25 mouse cellular contexts compared by ENCODE assay signal in the genomic region with DNA sequence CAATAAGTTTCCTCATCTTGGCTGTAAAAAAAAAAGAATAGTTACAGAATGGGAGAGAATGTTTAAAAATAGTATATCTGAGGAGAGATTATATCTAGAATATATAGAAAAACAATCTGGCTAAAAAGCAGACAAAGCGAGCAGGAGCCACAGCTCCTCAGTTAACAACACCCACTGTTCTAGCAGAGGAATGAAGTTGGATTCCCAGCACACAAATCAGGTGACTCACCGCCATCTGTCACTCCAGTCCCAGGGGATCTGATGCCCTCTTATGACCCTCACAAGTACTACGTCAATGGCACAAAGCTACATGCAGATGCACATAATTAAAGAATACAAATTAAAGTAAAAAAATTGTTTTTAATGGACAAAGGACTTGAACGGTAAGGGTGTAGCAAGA. TPM values are rescaled to one million over a fixed set of nuclear protein-coding genes. Genes with fewer than 3 reads are reported as not detected.
DNase-seq lines count a peak whose midpoint lies in the region; ATAC-seq and TF ChIP-seq lines count a peak whose summit lies in the region.
"Had no signal": no experiment of that assay in that cellular context is flagged by ENCODE, and none has a peak within 500 bp of the region (broad histone marks: within the 10 kb centered on the region; RNA-seq: fewer than 3 reads in every experiment).

No protein-coding gene starts in this region.

- H3K9me3 ChIP-seq in lung, postnatal 0 days (ENCODE audit: low read length): no peaks in the 10 kb centered on the region
- H3K9me3 ChIP-seq: forebrain, embryonic 12.5 days; lung, embryonic 15.5 days had no signal

- no peak for TF ChIP-seq CTCF in left cerebral cortex, adult 2 months (IDR thresholded peaks at IDR 0.05)
- no peak for TF ChIP-seq CTCF in lung, postnatal 0 days (IDR thresholded peaks at IDR 0.05)

- 76% methylated on average over 4 of the region's 4 CpGs for WGBS in lung, postnatal 0 days

- no peaks in the 10 kb centered on the region for H3K36me3 ChIP-seq in lung, postnatal 0 days (ENCODE audit: insufficient read depth, low read length)
- H3K36me3 ChIP-seq: embryonic facial prominence, embryonic 13.5 days; forebrain, embryonic 12.5 days; heart, embryonic 13.5 days; hindbrain, embryonic 13.5 days; lung, embryonic 15.5 days had no signal

- H3K27ac ChIP-seq in left cerebral cortex, adult 2 months: peak overlapping the region; percentile 21; the same call in 1 of the 2 replicates
- no peak overlapping the region for H3K27ac ChIP-seq in lung, postnatal 0 days (ENCODE audit: low read length)
- H3K27ac ChIP-seq: embryonic facial prominence, embryonic 13.5 days; forebrain, embryonic 12.5 days; heart, embryonic 13.5 days; hindbrain, embryonic 13.5 days; lung, embryonic 15.5 days; stomach, postnatal 0 days had no signal

- TF ChIP-seq EP300 in lung, postnatal 0 days (IDR thresholded peaks at IDR 0.05): no peak

- H3K4me1 ChIP-seq in lung, postnatal 0 days (ENCODE audit: insufficient read depth, low read depth, low read length): no peaks in the 10 kb centered on the region
- H3K4me1 ChIP-seq: embryonic facial prominence, embryonic 13.5 days; forebrain, embryonic 12.5 days; heart, embryonic 13.5 days; hindbrain, embryonic 13.5 days; lung, embryonic 15.5 days had no signal

- no peak overlapping the region for H3K4me3 ChIP-seq in left cerebral cortex, adult 2 months
- H3K4me3 ChIP-seq in lung, postnatal 0 days (ENCODE audit: low read depth, low read length): no peak overlapping the region
- H3K4me3 ChIP-seq: embryonic facial prominence, embryonic 13.5 days; forebrain, embryonic 12.5 days; heart, embryonic 13.5 days; hindbrain, embryonic 13.5 days; lung, embryonic 15.5 days; myocyte had no signal

- no peak for DNase-seq in frontal cortex, postnatal 25 days (ENCODE audit: low spot score in 2 of 2)
- peak; percentile 62 to 66 for DNase-seq in right cerebral cortex, adult 2 months (ENCODE audit: low spot score in 2 of 2)
- no peak for DNase-seq in right cerebral cortex, postnatal 4 days
- peak; percentile 20 to 53 for DNase-seq in left cerebral cortex, adult 2 months (ENCODE audit: extremely low spot score in 1 of 2, low spot score in 2 of 2)
- peak; percentile 78 for DNase-seq in telencephalon, adult 2 months (ENCODE audit: low read depth, low spot score)
- DNase-seq in lung, postnatal 0 days (ENCODE audit: low spot score): no peak
- no peak for DNase-seq in heart, postnatal 10 days
- DNase-seq: adrenal gland, postnatal 14 days; gastrocnemius, postnatal 25 days; kidney, adult 11 months; kidney, postnatal 14 days; layer of hippocampus, postnatal 36 days had no signal

- no peak overlapping the region for H3K4me2 ChIP-seq in lung, postnatal 0 days (replicated peaks; ENCODE audit: low read depth, low read length)
- H3K4me2 ChIP-seq: embryonic facial prominence, embryonic 13.5 days; forebrain, embryonic 12.5 days; heart, embryonic 13.5 days; hindbrain, embryonic 13.5 days; liver, embryonic 11.5 days; lung, embryonic 15.5 days had no signal

- ATAC-seq in frontal cortex, adult (ENCODE audit: low TSS enrichment): peak; percentile 92
- no peak for ATAC-seq in lung, postnatal 0 days

- H3K9ac ChIP-seq in lung, postnatal 0 days (replicated peaks; ENCODE audit: low read depth): no peak overlapping the region
- H3K9ac ChIP-seq: embryonic facial prominence, embryonic 13.5 days; forebrain, embryonic 12.5 days; heart, embryonic 13.5 days; hindbrain, embryonic 13.5 days; lung, embryonic 15.5 days had no signal

- intact Hi-C loops in left cerebral cortex, adult 2 months (cut with DNase I): loop anchor here (5.0 kb wide), 1 partner anchor 60 kb away; no protein-coding TSS in a partner anchor
- intact Hi-C loops in heart, postnatal 10 days (cut with DNase I): no loop called here

- no peaks in the 10 kb centered on the region for H3K27me3 ChIP-seq in lung, postnatal 0 days (replicated peaks; ENCODE audit: insufficient read depth, low read length)
- H3K27me3 ChIP-seq: embryonic facial prominence, embryonic 13.5 days; forebrain, embryonic 12.5 days; heart, embryonic 13.5 days; lung, embryonic 15.5 days had no signal

RNA-seq across cellular contexts. Expression of a gene that starts 11.7 kb away (rescaled TPM):
- total RNA-seq in left cerebral cortex, adult 2 months (2021): not detected
- polyA plus RNA-seq in lung, postnatal 0 days (2015; fragmentation: Nextera tagmentation; extraction: Ambion mirVana): 1.5 and 2.0 TPM in 2 replicates
- under 1 TPM; 0.19 to 0.77 TPM for total RNA-seq in heart, postnatal 10 days (2021)
- total RNA-seq: ES-E14; layer of hippocampus, postnatal 36 days had no signal
- polyA plus RNA-seq: forebrain, embryonic 12.5 days; hindbrain, embryonic 13.5 days had no signal

RNA-seq across cellular contexts. Expression of a gene that starts 32.6 kb away (rescaled TPM):
- total RNA-seq in left cerebral cortex, adult 2 months (2021): under 1 TPM; 0.56 to 0.84 TPM
- 4.6 and 5.9 TPM in 2 replicates for polyA plus RNA-seq in lung, postnatal 0 days (2015; fragmentation: Nextera tagmentation; extraction: Ambion mirVana)
- total RNA-seq in heart, postnatal 10 days (2021): under 1 TPM; 0.96 to 0.99 TPM

RNA-seq across cellular contexts. Expression of a gene that starts 46.5 kb away (rescaled TPM):
- not detected for total RNA-seq in left cerebral cortex, adult 2 months (2021)
- polyA plus RNA-seq in lung, postnatal 0 days (2015; fragmentation: Nextera tagmentation; extraction: Ambion mirVana): 0.19 and 0.31 TPM in 2 replicates
- total RNA-seq in heart, postnatal 10 days (2021): not detected
- total RNA-seq: adrenal gland, postnatal 14 days; ES-E14; gastrocnemius, postnatal 25 days; layer of hippocampus, postnatal 36 days; megakaryocyte-erythroid progenitor cell, adult 5-6 weeks had no signal
- polyA plus RNA-seq: C2C12; embryonic facial prominence, embryonic 13.5 days; forebrain, embryonic 12.5 days; heart, embryonic 13.5 days; hindbrain, embryonic 13.5 days; liver, embryonic 11.5 days; lung, embryonic 15.5 days; myocyte; small intestine, adult 2 months; stomach, postnatal 0 days had no signal

Comparison
In these comparisons a context has a peak if more than half of its experiments do, and no peak if none do; other contexts are left out.
1. DNase-seq: peak in right cerebral cortex, adult 2 months (2 of 2), left cerebral cortex, adult 2 months (2 of 2) and telencephalon, adult 2 months (single experiment); none in frontal cortex, postnatal 25 days (0 of 2), right cerebral cortex, postnatal 4 days (single experiment), lung, postnatal 0 days (single experiment) and heart, postnatal 10 days (0 of 2).